Mouse (Mus musculus) heart, adult 8-10 months (tissue): Measurements from ENCODE around the gene Mgat5. TPM values are rescaled to one million over a fixed set of nuclear protein-coding genes. Genes with fewer than 3 reads are reported as not detected.

Source experiments
- DNase-seq: peaks from one replicate; pipeline ENCODE4 v3.0.0; 2022; ENCODE audit warnings: low spot score
- total RNA-seq, 4 experiments: library from RNA; stranded (reverse); gene quantifications; 2 replicates each; pipeline ENCODE4 v1.2.4; 2022

Gene Mgat5
- total RNA-seq, 4 experiments from 2014 or later = 11.8 to 15.5 (median 15.1) TPM

DNA sequence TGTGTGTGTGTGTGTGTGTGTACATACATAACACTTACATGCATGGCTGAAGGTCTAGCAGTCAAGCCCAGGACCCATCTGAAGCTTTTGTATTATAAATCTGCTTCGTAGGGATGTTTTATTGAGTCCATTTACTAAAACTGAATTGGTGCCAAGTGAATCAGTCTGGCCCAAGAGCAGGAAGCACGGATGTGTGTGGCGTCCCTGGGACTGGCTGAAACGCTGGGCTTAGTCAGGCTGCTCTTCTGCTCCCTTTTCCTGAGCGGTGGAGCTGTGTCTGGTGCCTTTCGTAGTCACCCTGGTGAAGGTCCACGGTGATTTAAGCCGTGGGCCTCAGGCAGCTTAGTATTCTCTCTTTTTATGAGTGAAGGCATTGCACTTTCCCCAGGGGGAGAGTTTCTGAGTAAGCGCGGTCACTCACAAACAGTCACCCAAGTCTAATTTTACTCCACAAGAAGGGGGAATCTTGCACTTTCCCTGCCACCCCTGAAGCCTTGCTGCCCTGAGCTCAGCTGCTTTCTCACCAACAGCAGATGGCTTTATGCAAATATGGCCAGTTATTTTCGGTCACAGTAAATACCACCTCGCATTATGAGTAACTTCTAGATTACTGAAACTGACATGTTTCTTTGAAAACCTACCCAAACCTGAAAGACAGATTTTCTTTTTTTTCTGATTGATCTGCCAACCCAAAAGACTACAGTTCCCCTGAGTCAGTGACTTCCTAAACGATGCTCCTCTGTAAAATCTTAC lies 176.1 kb downstream of the Mgat5 start:
- DNase-seq = no peak

DNA sequence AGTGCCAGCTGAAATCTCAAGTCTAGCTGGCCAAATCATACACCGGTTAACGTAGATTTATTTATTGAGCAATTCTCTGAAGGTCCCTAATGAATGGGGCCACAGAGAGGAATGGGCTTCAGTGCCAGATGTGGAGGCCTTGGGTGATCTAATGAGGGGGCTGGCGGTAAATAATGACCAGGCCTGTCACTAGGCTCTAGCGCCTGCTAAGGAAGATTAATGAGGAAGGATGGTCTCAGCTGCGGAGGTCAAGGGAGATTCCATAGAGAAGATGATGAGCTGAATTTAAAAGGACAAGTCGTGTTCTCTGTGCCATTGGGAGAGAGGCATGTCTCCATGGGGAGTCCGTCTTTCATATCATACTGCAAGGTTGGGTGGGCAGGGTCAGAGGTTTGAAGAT lies 178.3 kb downstream of the Mgat5 start:
- no peak for DNase-seq

DNA sequence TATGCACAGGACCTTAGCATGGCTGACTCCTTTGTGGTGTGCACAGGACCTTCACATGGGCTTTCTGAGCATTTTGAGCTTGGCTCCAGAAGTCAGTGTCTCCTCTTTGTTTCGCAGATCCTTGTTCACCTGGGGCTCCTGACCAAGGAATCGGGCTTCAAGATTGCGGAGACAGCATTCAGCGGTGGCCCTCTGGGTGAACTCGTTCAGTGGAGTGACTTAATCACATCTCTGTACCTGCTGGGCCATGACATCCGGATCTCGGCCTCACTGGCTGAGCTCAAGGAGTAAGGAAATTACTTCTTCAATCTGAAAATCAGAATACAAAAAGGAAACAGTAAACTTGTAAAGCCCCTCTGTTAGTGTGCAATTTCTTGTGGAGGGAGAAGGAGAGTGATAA lies 182.4 kb downstream of the Mgat5 start:
- no peak for DNase-seq

DNA sequence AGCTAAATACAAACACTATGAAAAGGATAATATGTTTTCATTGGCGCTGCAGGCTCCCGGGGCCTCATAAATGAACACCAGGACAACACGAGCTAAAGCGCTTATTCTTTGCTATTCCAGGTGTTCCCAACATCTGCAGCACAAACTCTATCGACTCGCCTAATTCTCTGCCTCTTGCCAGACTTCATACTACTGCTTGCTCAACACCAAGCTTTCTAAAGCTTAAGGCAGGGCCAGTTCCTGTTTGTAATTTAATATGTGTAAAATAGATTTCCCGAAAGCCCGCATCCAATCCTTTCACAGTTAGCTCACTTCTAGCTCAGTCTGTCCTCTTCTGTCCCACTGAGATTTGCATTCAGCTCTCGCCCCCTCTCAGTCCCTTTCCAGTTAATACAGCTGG lies 182.8 kb downstream of the Mgat5 start:
- no peak for DNase-seq

DNA sequence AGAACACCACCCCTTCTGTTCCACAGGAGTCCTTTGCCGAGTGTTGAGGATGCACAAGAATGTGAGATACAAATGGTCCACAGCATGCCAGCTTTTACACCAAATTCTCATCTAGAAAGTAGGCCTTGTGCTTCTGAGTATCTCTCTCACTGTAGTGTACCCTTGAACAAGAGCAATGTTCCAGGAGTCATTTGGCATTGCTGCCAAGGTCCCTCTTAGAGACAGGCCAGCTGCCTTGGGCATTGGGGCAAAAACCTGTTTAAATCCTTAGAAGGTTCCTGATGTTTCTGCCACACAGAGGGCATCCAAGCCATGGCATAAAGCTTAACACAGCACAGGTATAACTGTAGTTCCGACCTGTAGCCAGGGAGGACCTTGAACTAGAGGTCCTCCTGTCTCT lies 189.9 kb downstream of the Mgat5 start:
- DNase-seq = no peak

DNA sequence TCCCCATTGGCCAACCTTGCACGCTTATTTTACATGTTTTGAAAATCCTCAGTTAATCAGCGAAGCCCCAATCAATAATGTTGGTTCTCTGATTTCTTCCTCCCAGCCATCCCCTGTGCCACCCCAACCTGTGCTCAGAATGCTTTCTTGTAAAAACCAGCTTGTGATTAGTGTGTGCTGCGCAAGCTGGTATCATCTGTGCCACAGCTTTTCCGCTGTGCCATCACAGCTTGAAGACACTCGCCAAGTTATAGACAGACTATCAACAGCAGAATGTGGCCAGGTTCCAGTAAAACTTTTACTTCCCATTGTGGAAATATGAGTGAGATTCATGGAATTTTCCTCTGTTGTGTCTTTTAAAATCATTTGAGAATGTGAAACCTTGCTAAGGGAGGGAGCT lies 190.9 kb downstream of the Mgat5 start:
- no peak for DNase-seq

DNA sequence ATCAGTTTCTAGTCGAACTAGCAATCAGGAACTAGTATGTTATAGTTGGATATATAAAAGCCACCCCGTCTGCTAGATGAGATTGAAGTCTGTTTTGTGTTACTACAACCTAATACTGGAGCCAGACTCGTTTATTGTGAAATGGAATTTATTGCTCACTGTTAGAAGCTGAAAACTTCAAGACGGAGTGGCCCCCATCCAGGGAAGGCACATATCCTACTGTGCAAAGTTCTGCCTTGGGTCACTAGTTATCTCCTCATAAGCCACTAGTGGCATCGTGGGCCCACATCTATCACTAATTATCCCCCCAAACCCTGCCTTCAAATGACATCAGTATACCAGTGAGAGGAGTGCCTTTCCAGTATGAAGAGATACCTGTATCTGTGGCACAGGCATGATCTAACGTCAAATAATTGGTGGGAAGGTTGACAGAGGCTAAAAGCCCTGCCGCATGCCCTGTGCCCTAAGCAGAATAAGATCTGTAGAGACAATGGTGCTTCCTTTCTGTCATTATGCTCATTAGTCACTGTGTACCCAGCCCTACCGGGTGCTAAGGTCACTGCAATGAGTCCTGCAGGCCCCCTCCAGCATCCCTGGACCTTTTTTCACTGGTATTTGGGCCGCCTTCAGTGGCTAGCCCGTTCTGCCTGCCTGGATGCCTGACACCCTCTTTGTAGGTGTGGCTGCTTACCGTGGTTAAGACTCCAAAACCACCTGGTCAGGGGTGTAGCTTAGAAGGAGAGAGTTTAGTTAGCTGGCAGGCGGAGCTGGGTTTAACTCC lies 191.9 kb downstream of the Mgat5 start:
- no peak for DNase-seq

DNA sequence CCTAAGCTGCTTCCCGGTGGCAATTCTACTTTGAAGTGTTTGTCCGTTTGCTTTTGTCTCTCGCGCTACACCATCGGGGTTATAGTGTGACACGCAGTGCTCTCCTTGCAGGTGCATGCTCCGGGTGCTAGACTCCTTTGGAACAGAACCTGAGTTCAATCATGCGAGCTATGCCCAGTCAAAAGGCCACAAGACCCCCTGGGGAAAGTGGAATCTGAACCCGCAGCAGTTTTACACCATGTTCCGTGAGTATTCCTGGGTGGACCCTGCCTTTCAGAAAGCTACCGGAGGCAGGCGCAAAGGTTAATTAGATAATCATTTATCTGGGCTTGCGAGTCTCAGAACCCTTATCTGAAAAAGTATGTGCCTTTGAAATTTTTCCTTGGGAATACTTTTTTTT lies 192.6 kb downstream of the Mgat5 start:
- DNase-seq = no peak

DNA sequence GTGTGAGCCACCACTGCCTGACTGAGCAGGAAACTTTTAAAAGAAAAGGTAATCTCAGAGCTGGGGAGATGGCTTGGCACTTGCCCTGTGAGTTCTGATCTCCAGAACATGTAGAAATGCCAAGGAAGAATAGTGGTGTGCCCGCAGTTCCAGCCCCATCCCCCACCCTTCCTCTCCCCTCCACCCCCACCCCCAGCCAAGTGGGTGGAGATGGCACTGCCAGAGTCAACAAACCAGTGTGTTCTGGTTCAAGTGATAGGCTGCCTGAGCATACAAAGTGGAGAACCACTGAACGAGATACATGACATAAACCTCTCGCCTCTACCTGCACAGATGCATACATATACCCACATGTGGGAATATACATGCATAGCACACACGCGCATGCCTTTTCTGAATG lies 193.4 kb downstream of the Mgat5 start:
- DNase-seq = no peak

DNA sequence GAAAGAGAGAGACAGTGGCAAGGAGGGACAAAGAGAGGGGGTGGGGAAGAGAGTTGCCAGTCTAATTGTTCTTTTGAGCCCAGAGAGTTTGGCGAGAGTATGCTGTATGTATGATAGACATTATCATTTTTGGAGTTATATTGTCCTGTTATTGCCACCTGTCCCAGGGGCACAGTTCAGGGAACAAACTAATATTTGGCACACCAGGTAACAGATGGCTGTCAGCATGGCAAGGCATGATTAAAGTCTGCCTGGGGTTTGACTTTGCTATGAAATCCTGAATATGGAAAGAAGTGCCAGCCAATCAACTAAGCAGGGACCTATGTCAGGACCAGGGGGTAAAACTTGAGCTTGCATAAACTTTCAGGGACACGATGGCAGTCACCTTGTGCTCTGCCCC lies 195.4 kb downstream of the Mgat5 start:
- no peak for DNase-seq

DNA sequence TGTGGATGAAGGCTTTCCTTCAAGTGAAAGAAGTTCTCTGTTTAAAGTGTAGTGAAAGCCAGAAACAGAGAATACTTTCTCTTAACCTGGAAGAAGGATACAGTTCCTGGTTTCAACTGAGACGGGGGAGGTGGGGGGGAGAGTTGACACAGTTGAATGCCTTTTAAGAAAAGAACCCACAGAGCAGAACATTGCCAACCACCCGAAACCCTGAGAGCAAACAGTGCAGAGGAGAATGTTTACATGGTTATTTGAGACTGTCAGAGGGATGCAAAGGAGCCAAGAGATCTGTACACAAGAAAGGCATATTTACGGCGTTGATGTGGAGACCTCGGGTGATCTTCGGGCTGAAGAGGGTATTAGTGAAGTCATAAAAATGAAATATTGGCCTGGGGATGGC lies 195.9 kb downstream of the Mgat5 start:
- no peak for DNase-seq

DNA sequence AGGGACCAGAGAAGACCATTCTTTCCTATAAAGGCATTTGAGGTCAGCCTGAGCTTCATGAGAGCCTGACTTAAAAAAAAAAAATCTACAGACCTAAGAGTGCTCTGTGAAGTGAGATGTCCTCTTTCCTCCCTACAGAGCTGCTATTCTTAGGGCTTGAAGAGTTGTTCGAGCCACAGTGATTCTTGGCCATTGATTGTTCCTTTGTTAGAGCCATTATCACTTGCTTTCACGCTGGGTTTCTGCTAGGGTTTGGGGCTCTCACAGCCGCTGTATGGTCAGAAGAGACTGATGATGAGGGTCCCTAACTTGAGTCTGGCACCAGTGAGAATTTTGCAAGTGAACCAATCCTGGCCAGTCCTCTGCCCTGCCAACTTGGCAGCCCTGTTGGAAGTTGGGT lies 199.8 kb downstream of the Mgat5 start:
- no peak for DNase-seq

DNA sequence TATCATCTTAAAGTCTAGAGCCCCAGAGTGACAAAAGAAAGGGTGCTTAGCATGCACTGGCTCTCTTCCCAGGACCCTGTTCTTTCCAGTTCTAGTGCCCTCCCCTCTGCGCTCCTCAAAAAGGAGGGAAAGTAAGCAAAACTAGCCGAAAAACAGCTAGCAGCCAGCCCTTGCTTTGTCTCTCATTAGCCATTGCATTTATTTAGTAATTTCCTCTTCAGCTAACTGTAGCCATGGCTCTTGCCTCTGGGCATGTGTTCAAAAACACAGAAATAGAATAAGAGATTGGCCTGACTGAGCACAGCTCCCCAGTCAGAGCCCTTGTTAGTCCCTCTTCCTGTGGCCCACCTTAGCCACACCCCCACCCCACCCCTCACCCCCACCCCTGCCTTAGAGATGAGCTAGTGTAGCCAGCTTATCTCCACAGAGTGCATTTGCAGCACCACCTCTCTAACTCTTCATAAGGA lies 204.2 kb downstream of the Mgat5 start:
- peak; percentile 40 for DNase-seq

DNA sequence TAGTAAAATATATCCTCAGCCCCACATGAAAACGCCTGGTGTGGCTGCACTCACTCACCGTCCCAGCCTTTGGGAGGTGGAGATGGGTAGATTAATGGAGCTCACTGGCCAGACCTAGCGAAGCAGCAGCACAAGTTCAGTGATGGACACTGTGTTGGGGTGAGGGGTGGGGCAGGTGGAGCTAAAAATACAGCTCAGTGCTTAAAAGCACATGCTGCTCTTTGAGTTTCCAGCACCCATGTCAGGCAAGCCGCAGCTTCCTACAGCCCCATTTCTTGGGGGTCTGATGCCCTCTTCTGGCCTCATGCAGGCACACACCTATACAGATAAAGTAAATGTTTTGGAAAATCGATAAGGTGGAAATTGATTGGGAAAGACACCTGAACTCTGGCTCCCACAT lies 204.7 kb downstream of the Mgat5 start:
- peak; percentile 26 for DNase-seq

DNA sequence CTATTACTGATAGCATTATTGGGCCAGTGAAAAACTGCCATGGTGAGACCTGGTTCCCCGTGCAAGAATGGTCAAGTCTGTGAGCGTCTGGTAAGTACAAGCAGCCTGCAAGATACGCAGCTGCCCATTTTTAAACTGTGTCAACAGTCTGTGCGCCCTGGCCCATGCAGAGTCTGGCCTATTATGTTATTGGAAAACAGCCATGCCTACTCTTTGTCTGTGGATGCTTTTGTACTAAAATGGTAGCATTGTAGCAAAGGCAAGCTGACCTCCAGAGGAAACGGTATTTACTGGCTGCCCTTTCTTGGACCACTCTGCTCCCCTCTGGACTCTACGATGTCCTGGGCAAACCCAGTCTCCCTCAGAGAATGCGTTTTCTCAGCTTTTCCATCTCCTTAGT lies 209.7 kb downstream of the Mgat5 start:
- DNase-seq = peak; percentile 20

DNA sequence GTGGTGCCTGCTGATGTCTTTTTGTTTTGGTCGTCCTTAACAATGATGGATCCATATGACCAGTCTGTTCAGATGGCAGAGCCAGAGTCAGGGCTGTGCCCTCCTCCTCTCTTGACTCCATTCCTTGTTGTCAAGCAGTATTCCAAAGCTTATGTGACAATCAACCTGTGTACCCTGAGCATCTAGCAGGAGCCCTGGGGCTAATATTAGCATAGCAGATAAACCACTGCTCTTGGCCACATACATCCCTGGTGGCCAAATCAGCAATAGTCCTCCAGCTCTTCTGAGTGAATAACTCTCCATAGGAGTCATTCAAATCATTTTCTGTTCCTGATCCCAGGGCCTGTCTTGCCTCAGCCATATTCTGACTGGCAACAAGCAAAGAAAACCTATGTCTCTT lies 211.1 kb downstream of the Mgat5 start:
- no peak for DNase-seq

DNA sequence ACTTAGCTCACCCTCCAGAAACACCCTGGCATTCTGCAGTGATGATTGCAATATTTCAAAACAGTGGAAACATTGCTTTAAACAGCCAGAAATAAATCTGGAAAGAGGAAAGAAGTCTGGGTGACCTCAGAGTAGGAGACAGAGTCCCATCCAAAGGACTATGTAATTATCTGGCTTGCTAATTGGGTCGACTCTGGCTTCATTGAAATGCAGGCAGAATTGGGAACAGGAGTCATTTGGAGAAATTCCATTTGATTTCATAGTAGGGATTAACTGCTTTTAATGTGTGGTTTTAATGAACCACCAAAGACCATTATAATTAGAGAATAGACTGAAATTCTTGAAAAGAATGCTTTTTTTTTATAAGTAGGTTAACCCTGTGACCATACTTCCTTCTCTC lies 212.2 kb downstream of the Mgat5 start:
- DNase-seq = no peak

DNA sequence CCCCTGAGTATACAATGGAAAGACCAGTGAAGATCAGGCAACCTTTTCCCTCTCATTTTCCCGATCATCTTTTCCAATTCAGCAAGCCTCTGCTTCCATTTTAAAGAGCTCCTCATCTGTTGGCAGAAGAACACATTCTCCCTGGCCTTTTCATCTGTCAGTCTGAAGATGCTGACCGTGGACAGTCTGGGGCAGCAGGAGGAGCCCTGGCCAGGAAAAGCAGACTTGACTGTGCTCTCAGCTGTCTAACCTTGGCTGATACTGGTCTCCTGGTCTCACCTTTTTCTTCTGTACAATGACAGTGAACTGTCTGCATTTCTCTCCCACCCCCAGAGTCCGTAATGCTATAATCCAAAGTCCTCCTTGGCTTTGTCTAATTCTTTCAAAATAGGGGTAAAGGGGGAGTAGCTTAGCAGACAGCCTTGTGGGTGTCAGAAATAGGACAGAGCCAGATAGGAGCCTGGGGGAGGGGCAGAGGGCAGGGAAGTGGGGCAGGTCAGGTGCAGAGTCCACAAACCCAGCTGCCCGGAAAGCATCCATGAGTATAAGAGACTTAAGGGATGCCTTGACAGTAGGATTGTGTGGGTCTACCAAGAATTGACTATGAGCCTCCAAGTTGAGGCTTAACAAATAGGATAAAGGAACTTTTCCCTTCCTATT lies 214.2 kb downstream of the Mgat5 start:
- DNase-seq = no peak

DNA sequence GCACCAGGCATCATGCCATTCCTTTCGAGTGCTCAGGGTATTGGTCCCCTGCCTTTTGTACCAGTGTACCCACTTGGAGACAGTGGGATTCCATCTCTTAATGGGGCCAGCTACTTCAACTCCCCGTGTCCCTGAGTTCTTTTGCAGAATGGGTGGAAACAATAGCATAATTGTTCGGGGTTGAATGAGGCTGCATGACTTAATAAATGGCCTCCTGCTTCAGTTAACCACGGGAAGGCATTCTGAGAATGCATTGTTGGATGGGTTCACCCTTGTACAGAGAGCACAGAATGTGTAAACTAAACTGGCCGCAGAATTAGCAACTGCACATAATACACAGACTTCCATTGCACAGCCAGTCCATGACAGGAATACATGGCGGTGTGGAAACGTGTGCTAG lies 214.8 kb downstream of the Mgat5 start:
- DNase-seq = no peak

DNA sequence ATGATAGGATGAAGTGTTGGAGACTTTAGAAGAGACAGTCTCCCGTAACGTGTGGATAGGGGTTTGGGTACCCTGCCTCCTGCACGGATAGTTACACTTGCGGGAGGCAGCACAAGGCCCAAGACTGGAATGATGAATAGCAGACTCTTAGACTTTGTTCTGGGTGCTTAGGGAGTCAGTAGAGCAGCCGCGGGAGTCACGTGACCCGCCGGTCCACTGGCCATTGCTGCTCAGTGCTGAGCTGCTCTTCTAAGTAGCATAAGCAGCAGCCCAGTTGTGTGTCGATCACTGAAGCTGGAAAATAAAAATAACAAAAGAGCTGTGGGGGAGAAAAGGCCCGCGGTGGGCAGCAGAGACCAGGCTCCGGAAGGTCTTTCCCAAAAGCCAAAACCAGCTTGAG lies 215.6 kb downstream of the Mgat5 start:
- DNase-seq = no peak

DNA sequence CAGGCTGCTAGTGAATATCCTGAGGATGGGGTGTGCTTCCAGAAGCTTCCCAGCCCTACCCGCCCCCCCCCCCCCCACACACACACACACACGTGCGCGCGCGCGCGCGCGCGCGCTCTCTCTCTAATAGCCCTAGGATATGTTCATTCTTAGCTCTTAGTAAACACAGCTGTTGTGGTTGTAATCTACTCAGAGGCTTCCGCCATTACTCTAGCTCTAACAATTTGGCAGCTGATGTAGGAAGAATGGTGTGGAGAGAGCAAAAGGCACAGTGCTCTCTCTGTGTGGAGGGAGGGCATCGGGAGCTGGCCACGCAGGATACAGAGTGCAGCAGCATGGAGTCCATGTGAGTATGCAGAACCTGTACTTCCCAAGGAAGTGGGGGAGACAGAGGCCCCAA lies 216.0 kb downstream of the Mgat5 start:
- DNase-seq = no peak

DNA sequence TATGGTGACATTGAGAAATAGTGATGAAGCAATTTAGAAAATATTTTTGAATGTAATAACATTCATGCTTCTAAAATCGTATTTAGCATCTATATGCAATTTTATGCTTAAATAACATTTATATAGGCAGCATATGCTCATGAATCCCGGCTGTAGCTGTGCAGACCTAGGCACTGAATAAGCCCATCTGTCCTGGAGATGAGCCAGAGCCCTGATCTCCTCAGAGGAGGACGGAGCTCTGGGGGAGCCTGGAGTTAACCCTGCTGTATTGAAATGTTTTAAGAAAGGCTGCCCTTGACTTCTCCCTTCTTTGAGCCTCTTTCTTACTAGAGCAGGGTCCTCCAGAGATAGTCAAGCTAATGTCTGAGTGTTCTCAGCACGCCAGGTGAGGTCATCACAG lies 217.8 kb downstream of the Mgat5 start:
- DNase-seq = no peak

DNA sequence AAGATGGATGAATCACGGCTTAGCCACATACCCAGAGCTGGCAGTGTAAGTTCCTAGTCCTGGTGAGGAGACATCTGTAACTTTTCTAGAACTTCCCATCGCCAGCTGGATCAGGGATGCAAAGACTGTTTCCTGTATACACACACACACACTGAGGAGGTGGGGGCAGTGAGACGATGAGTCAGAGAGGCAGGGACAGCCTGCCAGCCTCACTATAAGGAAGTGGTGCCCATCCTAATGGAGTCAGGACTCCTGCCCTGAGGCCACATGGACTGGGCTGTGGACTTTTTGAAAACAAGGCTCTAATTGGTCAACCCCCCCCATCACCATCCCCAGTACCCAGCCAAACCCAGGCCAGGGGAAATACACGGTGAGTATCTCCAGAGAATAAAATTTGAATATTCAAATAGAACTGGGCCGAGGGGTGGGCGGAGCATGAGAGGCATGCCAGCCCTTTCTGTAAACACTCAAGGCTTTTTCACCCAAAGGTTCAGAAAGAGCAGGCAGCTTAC lies 220.3 kb downstream of the Mgat5 start:
- no peak for DNase-seq
